Mouse (Mus musculus) hematopoietic stem cell, adult 5-6 weeks (primary cell): Measurements from ENCODE around the gene Gabrd. TPM values are rescaled to one million over a fixed set of nuclear protein-coding genes. Genes with fewer than 3 reads are reported as not detected.

Source experiments
- ATAC-seq, 2 experiments: fragments of 125-278 bp in 1 of 2; replicated peaks in 1 of 2; 2 replicates each; pipeline ENCODE4 v1.8.0; 2016 to 2017; ENCODE audit warnings: inconsistent platforms in 2 of 2, mild to moderate bottlenecking in 2 of 2, moderate number of reproducible peaks in 2 of 2, low read depth in 1 of 2, moderate TSS enrichment in 1 of 2; ENCODE audit not compliant: low FRiP score in 2 of 2, poor library complexity in 2 of 2, severe bottlenecking in 2 of 2, insufficient read depth in 1 of 2, low TSS enrichment in 1 of 2
- total RNA-seq: library from RNA; stranded (forward); fragments of 172-1452, 232-1000 nt; gene quantifications from 2 replicates; pipeline ENCODE4 v1.2.3, GENCODE M21; 2017

Gabrd gene
- total RNA-seq, 1 experiment from 2014 or later = 0.15 TPM

GRCm38 (mm10) chr4:155398222-155398540 is 269 bp upstream of the Gabrd start:
- ATAC-seq = no peak

GRCm38 (mm10) chr4:155396751-155397150 is 1.2 kb downstream of the Gabrd start:
- no peak for ATAC-seq

- no peak for ATAC-seq
These were observed 2.4 kb downstream of the Gabrd start for GRCm38 (mm10) chr4:155395471-155395870.

GRCm38 (mm10) chr4:155387166-155387565 is 10.7 kb downstream of the Gabrd start:
- no peak for ATAC-seq

GRCm38 (mm10) chr4:155383326-155383725 is 14.6 kb downstream of the Gabrd start:
- no peak for ATAC-seq

GRCm38 (mm10) chr4:155382752-155383151 is 15.2 kb downstream of the Gabrd start:
- no peak for ATAC-seq

GRCm38 (mm10) chr4:155381974-155382373 is 15.9 kb downstream of the Gabrd start:
- ATAC-seq = no peak

- ATAC-seq = no peak
These were observed 25.8 kb downstream of the Gabrd start for GRCm38 (mm10) chr4:155371797-155372735.

GRCm38 (mm10) chr4:155370737-155371715 is 26.9 kb downstream of the Gabrd start:
- ATAC-seq = no peak

GRCm38 (mm10) chr4:155368684-155369083 is 29.2 kb downstream of the Gabrd start:
- ATAC-seq = peak in 1 of 2 experiments; percentile 54; a peak in 1 of 4 replicates

GRCm38 (mm10) chr4:155367739-155368138 is 30.2 kb downstream of the Gabrd start:
- no peak for ATAC-seq

- no peak for ATAC-seq
These were observed 31.1 kb downstream of the Gabrd start for GRCm38 (mm10) chr4:155366784-155367183.

- no peak for ATAC-seq
These were observed 35.5 kb downstream of the Gabrd start for GRCm38 (mm10) chr4:155362443-155362842.

GRCm38 (mm10) chr4:155361303-155361791 is 36.6 kb downstream of the Gabrd start, which contains the start of gene Prkcz:
TSS of gene Prkcz (minus strand) at chr4:155361361.
- peak in 1 of 2 experiments; percentile 20; a peak in 1 of 4 replicates for ATAC-seq

- no peak for ATAC-seq
These were observed 37.1 kb downstream of the Gabrd start for GRCm38 (mm10) chr4:155360856-155361255.

- no peak for ATAC-seq
These were observed 38.1 kb downstream of the Gabrd start for GRCm38 (mm10) chr4:155359560-155360464.

GRCm38 (mm10) chr4:155357601-155358000 is 40.3 kb downstream of the Gabrd start:
- ATAC-seq = no peak
